Comparison of ENCODE assay signal across 9 mouse cellular contexts in genomic region chr10:87787521-87787920, GRCm38 (mm10).
DNase-seq lines count a peak whose midpoint lies in the region; ATAC-seq lines count a peak whose summit lies in the region.
"Had no signal": no experiment of that assay in that cellular context is flagged by ENCODE, and none has a peak within 500 bp of the region (broad histone marks: within the 10 kb centered on the region; RNA-seq: fewer than 3 reads in every experiment).

No protein-coding gene starts in this region.

- intact Hi-C loops in gastrocnemius, postnatal 36 days (cut with DNase I): no loop called here

- DNase-seq in ovary, adult 18-20 months (ENCODE audit: low spot score): peak; percentile 72
- no peak for DNase-seq in ovary, postnatal 10 days (ENCODE audit: low spot score)
- DNase-seq in gastrocnemius, postnatal 36 days: peak; percentile 24 to 44
- peak; percentile 11 to 15 for DNase-seq in layer of hippocampus, adult 8-10 months (ENCODE audit: low spot score in 2 of 2)
- no peak for DNase-seq in embryo, embryonic 9.5 days (ENCODE audit: extremely low spot score)
- DNase-seq in spleen, adult 18-20 months: no peak

- no peak overlapping the region for H3K4me2 ChIP-seq in stomach, embryonic 14.5 days (replicated peaks; ENCODE audit: low read depth, low read length)
- H3K4me2 ChIP-seq in hindbrain, embryonic 12.5 days (replicated peaks): no peak overlapping the region
- H3K4me2 ChIP-seq: limb, embryonic 15.5 days had no signal

- ATAC-seq in stomach, embryonic 14.5 days (ENCODE audit: insufficient number of reproducible peaks, insufficient read depth, low FRiP score, low read depth): peak; percentile 61; the same call in 1 of the 2 replicates
- no peak for ATAC-seq in hindbrain, embryonic 12.5 days (ENCODE audit: low FRiP score)

- no peak overlapping the region for H3K4me3 ChIP-seq in stomach, embryonic 14.5 days (ENCODE audit: low read depth, low read length)
- no peak overlapping the region for H3K4me3 ChIP-seq in hindbrain, embryonic 12.5 days
- H3K4me3 ChIP-seq: limb, embryonic 15.5 days had no signal

- no peak overlapping the region for H3K9ac ChIP-seq in stomach, embryonic 14.5 days (replicated peaks; ENCODE audit: low read depth, low read length)
- no peak overlapping the region for H3K9ac ChIP-seq in hindbrain, embryonic 12.5 days
- H3K9ac ChIP-seq: limb, embryonic 15.5 days had no signal

- no peaks in the 10 kb centered on the region for H3K9me3 ChIP-seq in stomach, embryonic 14.5 days (ENCODE audit: control insufficient read depth, low read depth, low read length)
- no peaks in the 10 kb centered on the region for H3K9me3 ChIP-seq in hindbrain, embryonic 12.5 days (replicated peaks)
- H3K9me3 ChIP-seq: limb, embryonic 15.5 days had no signal

- no peaks in the 10 kb centered on the region for H3K36me3 ChIP-seq in stomach, embryonic 14.5 days (ENCODE audit: control insufficient read depth, insufficient read depth, low read length)
- H3K36me3 ChIP-seq in hindbrain, embryonic 12.5 days: no peaks in the 10 kb centered on the region
- H3K36me3 ChIP-seq: limb, embryonic 15.5 days had no signal

- no peak overlapping the region for H3K27ac ChIP-seq in stomach, embryonic 14.5 days (ENCODE audit: low read length)
- no peak overlapping the region for H3K27ac ChIP-seq in hindbrain, embryonic 12.5 days
- H3K27ac ChIP-seq: limb, embryonic 15.5 days had no signal

- no peaks in the 10 kb centered on the region for H3K27me3 ChIP-seq in stomach, embryonic 14.5 days (ENCODE audit: control insufficient read depth, insufficient read depth, low read length)
- no peaks in the 10 kb centered on the region for H3K27me3 ChIP-seq in hindbrain, embryonic 12.5 days
- H3K27me3 ChIP-seq: limb, embryonic 15.5 days had no signal

- no peaks in the 10 kb centered on the region for H3K4me1 ChIP-seq in stomach, embryonic 14.5 days (ENCODE audit: control insufficient read depth, insufficient read depth, low read length)
- H3K4me1 ChIP-seq in hindbrain, embryonic 12.5 days: no peaks in the 10 kb centered on the region
- H3K4me1 ChIP-seq: limb, embryonic 15.5 days had no signal

- 26% methylated on average over 4 of the region's 4 CpGs for WGBS in stomach, embryonic 14.5 days
- WGBS in hindbrain, embryonic 12.5 days: 64% methylated on average over 4 of the region's 4 CpGs

Comparison
In these comparisons a context has a peak if more than half of its experiments do, and no peak if none do; other contexts are left out.
1. DNase-seq: peak in ovary, adult 18-20 months (single experiment), gastrocnemius, postnatal 36 days (2 of 2) and layer of hippocampus, adult 8-10 months (2 of 2); none in ovary, postnatal 10 days (single experiment), embryo, embryonic 9.5 days (single experiment) and spleen, adult 18-20 months (0 of 2).